Mouse (Mus musculus) monocyte, adult 59 days (primary cell): ENCODE measurements around the gene Tomm70a. TPM values are rescaled to one million over a fixed set of nuclear protein-coding genes. Genes with fewer than 3 reads are reported as not detected.

Source experiments
- total RNA-seq, 2 experiments: library from RNA; stranded (reverse); gene quantifications; one replicate each; pipeline ENCODE4 v1.2.4; 2023

The Tomm70a gene
- 10 to 100 TPM; 17.0 to 19.6 TPM for total RNA-seq

GRCm38 (mm10) chr16:57120913-57121815 is at the start of gene Tomm70a:
Gene Tomm70a, plus strand, starts transcription at chr16:57121703.

GRCm38 (mm10) chr16:57166611-57167513 is 45.4 kb downstream of the Tomm70a start, which contains the start of gene Nit2:
Gene Nit2, minus strand, starts transcription at chr16:57167341.

Other genes with a start within 250 kb of the Tomm70a start
- not detected for gene Tmem45a, start 235.5 kb upstream of the Tomm70a start, total RNA-seq
- gene Lnp1, start 193.6 kb upstream of the Tomm70a start, total RNA-seq: not detected
- gene Tmem45a2, start 50.3 kb upstream of the Tomm70a start, total RNA-seq: not detected
- gene Nit2, start 45.6 kb downstream of the Tomm70a start, total RNA-seq: 10 to 100 TPM; 11.2 to 17.6 TPM
- gene Tbc1d23, start 109.8 kb downstream of the Tomm70a start, total RNA-seq: 10 to 100 TPM; 79.3 to 86.0 TPM
- gene Tmem30c, start 171.2 kb downstream of the Tomm70a start, total RNA-seq: not detected
- 100 to 1,000 TPM; 168 to 198 TPM for gene Filip1l, start 231.4 kb downstream of the Tomm70a start, total RNA-seq